9 mouse cellular contexts compared by ENCODE assay signal in genomic region chr14:102902906-102903305, GRCm38 (mm10).
A peak's percentile ranks its signal among the peaks of the same experiment; 100 is the strongest.
DNase-seq lines count a peak whose midpoint lies in the region; ATAC-seq and TF ChIP-seq lines count a peak whose summit lies in the region.
"Had no signal": no experiment of that assay in that cellular context is flagged by ENCODE, and none has a peak within 500 bp of the region (broad histone marks: within the 10 kb centered on the region; RNA-seq: fewer than 3 reads in every experiment).

No protein-coding gene starts in this region.

- H3K36me3 ChIP-seq in lung, postnatal 0 days (ENCODE audit: insufficient read depth, low read length) = no peaks in the 10 kb centered on the region
- no peaks in the 10 kb centered on the region for H3K36me3 ChIP-seq in heart, adult 2 months (ENCODE audit: control insufficient read depth, insufficient read depth, low read length)
- H3K36me3 ChIP-seq in midbrain, postnatal 0 days (ENCODE audit: insufficient read depth, low read length) = no peaks in the 10 kb centered on the region

- 42% methylated on average over 12 of the region's 12 CpGs for WGBS in lung, postnatal 0 days
- 20% methylated on average over 12 of the region's 12 CpGs for WGBS in heart, adult 2 months
- WGBS in midbrain, postnatal 0 days = 45% methylated on average over 12 of the region's 12 CpGs

- no peak overlapping the region for H3K9ac ChIP-seq in lung, postnatal 0 days (replicated peaks; ENCODE audit: low read depth)
- no peak overlapping the region for H3K9ac ChIP-seq in heart, adult 2 months (ENCODE audit: low read depth, low read length)
- H3K9ac ChIP-seq in midbrain, postnatal 0 days (replicated peaks; ENCODE audit: low read length, poor library complexity, severe bottlenecking) = no peak overlapping the region

- no peaks in the 10 kb centered on the region for H3K4me1 ChIP-seq in lung, postnatal 0 days (ENCODE audit: insufficient read depth, low read depth, low read length)
- peaks cover 6% of the 10 kb centered on the region for H3K4me1 ChIP-seq in heart, adult 2 months (ENCODE audit: control insufficient read depth, insufficient read depth, low read length)
- no peaks in the 10 kb centered on the region for H3K4me1 ChIP-seq in midbrain, postnatal 0 days (ENCODE audit: insufficient read depth, low read length)

- no peaks in the 10 kb centered on the region for H3K9me3 ChIP-seq in lung, postnatal 0 days (ENCODE audit: low read length)
- H3K9me3 ChIP-seq in midbrain, postnatal 0 days (ENCODE audit: low read length) = no peaks in the 10 kb centered on the region
- H3K9me3 ChIP-seq: megakaryocyte, embryonic 14.5 days had no signal

- TF ChIP-seq EP300 in lung, postnatal 0 days (IDR thresholded peaks at IDR 0.05) = no peak
- 0 out of 2 replicates have a peak, but pooled peaks have one; percentile 60 for TF ChIP-seq EP300 in heart, adult 2 months (IDR thresholded peaks at IDR 0.05; ENCODE audit: insufficient read depth, low read depth, low read length)

- no peak overlapping the region for H3K27ac ChIP-seq in lung, postnatal 0 days (ENCODE audit: low read length)
- H3K27ac ChIP-seq in heart, adult 2 months = peak overlapping the region; percentile 27
- H3K27ac ChIP-seq in midbrain, postnatal 0 days (ENCODE audit: low read depth, low read length) = 0 out of 2 replicates have a peak overlapping the region, but pooled peaks have one; percentile 18

- intact Hi-C loops in heart, adult 2 months (cut with DNase I) = loop anchor here (5.0 kb wide), 2 partner anchors 71 to 79 kb away; partner anchors contain the start of gene Kctd12

- no peak overlapping the region for H3K4me2 ChIP-seq in lung, postnatal 0 days (replicated peaks; ENCODE audit: low read depth, low read length)
- H3K4me2 ChIP-seq in midbrain, postnatal 0 days (ENCODE audit: low read depth, low read length, poor library complexity, severe bottlenecking) = no peak overlapping the region

- H3K4me3 ChIP-seq in lung, postnatal 0 days (ENCODE audit: low read depth, low read length) = no peak overlapping the region
- H3K4me3 ChIP-seq in heart, adult 2 months = peak overlapping the region; percentile 2; the same call in 1 of the 2 replicates
- no peak overlapping the region for H3K4me3 ChIP-seq in midbrain, postnatal 0 days (ENCODE audit: low read depth, low read length)
- H3K4me3 ChIP-seq: megakaryocyte, embryonic 14.5 days had no signal

- DNase-seq in lung, postnatal 4 days = peak; percentile 20 to 36
- DNase-seq in lung, postnatal 0 days (ENCODE audit: low spot score) = no peak
- peak; percentile 24 for DNase-seq in embryo, embryonic 10 days (ENCODE audit: low spot score)
- DNase-seq in heart, adult 2 months = peak; percentile 60 to 79
- DNase-seq in layer of hippocampus, adult 9-11 months = peak; percentile 96
- DNase-seq in midbrain, postnatal 0 days (ENCODE audit: low spot score) = peak; percentile 87

- no peak for TF ChIP-seq POLR2A in heart, adult 2 months (IDR thresholded peaks at IDR 0.05; ENCODE audit: insufficient read depth, low read depth, low read length)

- ATAC-seq in lung, postnatal 0 days = no peak
- peak; percentile 62; the same call in 1 of the 2 replicates for ATAC-seq in midbrain, postnatal 0 days (ENCODE audit: low FRiP score)
- ATAC-seq in erythroid progenitor cell, adult 5-6 weeks (replicated peaks; ENCODE audit: low FRiP score, poor library complexity, severe bottlenecking) = no peak
- no peak for ATAC-seq in CD4-positive, CD25-positive, alpha-beta regulatory T cell, adult 4 months

- no peaks in the 10 kb centered on the region for H3K79me2 ChIP-seq in heart, adult 2 months (replicated peaks; ENCODE audit: control insufficient read depth, insufficient read depth, low read length)

- H3K27me3 ChIP-seq in lung, postnatal 0 days (replicated peaks; ENCODE audit: insufficient read depth, low read length) = no peaks in the 10 kb centered on the region
- H3K27me3 ChIP-seq in heart, adult 2 months (ENCODE audit: control insufficient read depth, insufficient read depth, low read length) = no peaks in the 10 kb centered on the region
- H3K27me3 ChIP-seq in midbrain, postnatal 0 days (ENCODE audit: insufficient read depth, low read length) = no peaks in the 10 kb centered on the region
- H3K27me3 ChIP-seq: megakaryocyte, embryonic 14.5 days had no signal

- no peak for TF ChIP-seq CTCF in lung, postnatal 0 days (IDR thresholded peaks at IDR 0.05)
- no peak for TF ChIP-seq CTCF in heart, adult 2 months (IDR thresholded peaks at IDR 0.05)
- TF ChIP-seq CTCF in midbrain, postnatal 0 days (IDR thresholded peaks at IDR 0.05) = no peak
